Mouse (Mus musculus) stomach, embryonic 15.5 days (tissue): ENCODE data around the gene Incenp. TPM values are rescaled to one million over a fixed set of nuclear protein-coding genes. Genes with fewer than 3 reads are reported as not detected.
"Not testable (repeated sequence)": the region's sequence is repeated elsewhere in the genome, so short reads cannot be mapped to it uniquely, and the experiment has no call there.

ENCODE experiments used
- ATAC-seq: fragments of 200-750 bp; cut with Nextera tagmentation; 2 replicates; pipeline ENCODE4 v1.8.0; 2017; ENCODE audit warnings: low read depth, moderate number of reproducible peaks, moderate TSS enrichment; ENCODE audit not compliant: insufficient read depth, low FRiP score
- H3K27ac ChIP-seq: fragments of 300-500 bp; sonication (generic); 2 replicates; pipeline ENCODE4 v1.5.1; 2015; ENCODE audit warnings: mild to moderate bottlenecking, inconsistent platforms
- H3K27me3 ChIP-seq: fragments of 300-500 bp; sonication (generic); replicated peaks from 2 replicates; pipeline ENCODE4 v1.6.1; 2015; ENCODE audit warnings: inconsistent platforms
- H3K36me3 ChIP-seq: fragments of 300-500 bp; sonication (generic); 2 replicates; pipeline ENCODE4 v1.6.1; 2015; ENCODE audit warnings: inconsistent platforms
- H3K4me1 ChIP-seq: fragments of 300-500 bp; sonication (generic); 2 replicates; pipeline ENCODE4 v1.6.1; 2015; ENCODE audit warnings: inconsistent platforms
- H3K4me2 ChIP-seq: fragments of 300-500 bp; sonication (generic); 2 replicates; pipeline ENCODE4 v1.6.1; 2015; ENCODE audit warnings: mild to moderate bottlenecking, inconsistent platforms
- H3K4me3 ChIP-seq: fragments of 300-500 bp; sonication (generic); replicated peaks from 2 replicates; pipeline ENCODE4 v1.5.1; 2015; ENCODE audit warnings: inconsistent platforms
- H3K9ac ChIP-seq: fragments of 300-500 bp; sonication (generic); 2 replicates; pipeline ENCODE4 v1.6.1; 2015; ENCODE audit warnings: inconsistent platforms
- H3K9me3 ChIP-seq: fragments of 300-500 bp; sonication (generic); 2 replicates; pipeline ENCODE4 v1.6.1; 2016; ENCODE audit warnings: inconsistent platforms
- WGBS: fragments of 180-500 bp; shearing (Covaris S2); methylation state at CpG from one replicate; pipeline ENCODE4 v1.1.7; 2015; 5-methylcytosine and 5-hydroxymethylcytosine counted together
- microRNA-seq: library from miRNA; unstranded; fragments of <30 nt; microRNA quantifications from one replicate; pipeline ENCODE4, GENCODE M21; 2016
- polyA plus RNA-seq: library from polyadenylated mRNA; unstranded; fragments of >200 nt; fragmentation: Nextera tagmentation; extraction: Ambion mirVana; gene quantifications from 2 replicates; pipeline ENCODE4 v1.2.1, GENCODE M21; 2015

Gene Incenp
- polyA plus RNA-seq, 1 experiment from 2014 or later: 93.9 TPM

- Histone ChIP-seq H3K4me3 (no peak overlapping the region), H3K9me3 (no peaks in the 10 kb centered on the region), H3K4me1 (no peaks in the 10 kb centered on the region), H3K36me3 (no peaks in the 10 kb centered on the region), H3K9ac (no peak overlapping the region), H3K27ac (no peak overlapping the region), H3K27me3 (no peaks in the 10 kb centered on the region), H3K4me2 (no peak overlapping the region)
- ATAC-seq: no peak
- WGBS: 47% methylated on average over 1 of the region's 1 CpGs
These were observed 34.5 kb downstream of the Incenp start for GRCm38 (mm10) chr19:9864856-9865255.

GRCm38 (mm10) chr19:9860821-9861220 is 38.5 kb downstream of the Incenp start:
- 94% methylated on average over 3 of the region's 3 CpGs for WGBS
- H3K27me3 ChIP-seq, H3K27ac ChIP-seq, H3K9ac ChIP-seq, H3K4me2 ChIP-seq, H3K4me3 ChIP-seq, ATAC-seq, H3K36me3 ChIP-seq, H3K4me1 ChIP-seq, H3K9me3 ChIP-seq: not testable (repeated sequence)

GRCm38 (mm10) chr19:9849368-9850075 is 49.8 kb downstream of the Incenp start:
- whole genome bisulfite sequencing: 40% methylated on average over 3 of the region's 3 CpGs
- not testable (repeated sequence) for H3K27me3 ChIP-seq, H3K36me3 ChIP-seq, ATAC-seq, H3K9ac ChIP-seq, H3K4me3 ChIP-seq, H3K27ac ChIP-seq, H3K9me3 ChIP-seq, H3K4me2 ChIP-seq, H3K4me1 ChIP-seq

GRCm38 (mm10) chr19:9847262-9847661 is 52.1 kb downstream of the Incenp start, which contains the start of gene Scgb2a2:
TSS of gene Scgb2a2 (plus strand) at chr19:9847562.
- Histone ChIP-seq H3K27ac (no peak within 1 kb of the TSS), H3K9ac (no peak within 1 kb of the TSS), H3K36me3 (no peaks in the 10 kb centered on the region), H3K4me1 (no peaks in the 10 kb centered on the region), H3K9me3 (no peaks in the 10 kb centered on the region), H3K27me3 (no peaks in the 10 kb centered on the region), H3K4me2 (no peak within 1 kb of the TSS), H3K4me3 (no peak within 1 kb of the TSS)
- 77% methylated on average over 2 of the region's 2 CpGs for WGBS
- no peak for ATAC-seq

- H3K4me1 ChIP-seq: no peaks in the 10 kb centered on the region
- no peaks in the 10 kb centered on the region for H3K27me3 ChIP-seq
- whole genome bisulfite sequencing: 53% methylated on average over 2 of the region's 2 CpGs
- no peak overlapping the region for H3K4me2 ChIP-seq
- no peak overlapping the region for H3K9ac ChIP-seq
- no peak overlapping the region for H3K27ac ChIP-seq
- no peaks in the 10 kb centered on the region for H3K36me3 ChIP-seq
- peak; percentile 47; the same call in 1 of the 2 replicates for ATAC-seq
- no peak overlapping the region for H3K4me3 ChIP-seq
- no peaks in the 10 kb centered on the region for H3K9me3 ChIP-seq
These were observed 62.0 kb downstream of the Incenp start for GRCm38 (mm10) chr19:9837341-9837715.

DNA sequence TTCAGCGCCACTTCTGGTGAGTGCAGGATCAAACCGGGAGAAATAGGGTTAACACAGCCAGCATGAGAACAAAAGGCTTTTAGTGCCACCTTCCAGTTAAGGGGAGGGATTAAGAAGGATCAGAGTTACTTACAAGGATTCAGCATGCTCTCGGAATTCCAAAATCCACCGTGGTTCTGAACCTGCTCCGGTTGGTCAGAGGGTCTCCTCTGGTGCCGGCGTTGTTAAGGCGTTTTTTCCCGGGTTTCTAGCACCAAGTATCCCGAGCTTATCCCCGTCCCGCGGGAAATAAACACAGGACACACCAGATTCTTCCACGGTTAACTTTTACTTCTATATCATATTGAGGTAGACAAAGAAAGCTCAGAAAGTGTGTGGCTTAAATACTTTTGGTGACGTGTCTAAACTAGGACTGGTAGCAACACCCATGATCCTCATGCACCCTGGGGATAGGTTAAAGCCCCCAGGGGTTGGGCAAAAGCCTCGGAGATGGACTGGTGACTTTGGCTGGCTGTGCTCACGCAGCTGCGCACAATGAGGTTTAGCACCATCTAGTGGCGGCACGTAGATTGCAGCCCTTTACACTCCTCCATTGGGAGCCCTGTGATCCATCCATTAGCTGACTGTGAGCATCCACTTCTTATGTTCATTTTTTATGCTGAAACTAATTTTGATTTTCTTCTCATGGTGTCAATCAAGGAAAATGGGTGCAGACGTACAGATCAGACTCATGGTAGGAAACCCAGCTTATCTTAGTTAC is 62.6 kb downstream of the Incenp start:
- 12% methylated on average over 20 of the region's 21 CpGs for WGBS

More for the DNA sequence above, 62.6 kb downstream of the Incenp start:
- not testable (repeated sequence) for H3K4me1 ChIP-seq, H3K36me3 ChIP-seq, H3K9ac ChIP-seq, H3K27me3 ChIP-seq, H3K9me3 ChIP-seq
- Histone ChIP-seq H3K27ac (peak overlapping the region; percentile 69; the same call in 1 of the 2 replicates), H3K4me2 (peak overlapping the region; percentile 37), H3K4me3 (peak overlapping the region; percentile 36)
- peak; percentile 77; the same call in 1 of the 2 replicates for ATAC-seq

Small RNA genes lying within 50 kb of the gene (microRNA-seq; reads per million reads assigned to microRNA genes)
- gene Gm22369 (not detected), gene Gm24484 (not detected)

Other genes with a start within 250 kb of the Incenp start
- 0.12 TPM in 1 of 2 replicates, not detected in the other for gene Scgb2a2, start 52.0 kb downstream of the Incenp start, polyA plus RNA-seq
- 1,700 and 1,987 TPM in 2 replicates for gene Fth1, start 81.0 kb upstream of the Incenp start, polyA plus RNA-seq
- 0.80 TPM in 2 replicates for gene Best1, start 102.1 kb upstream of the Incenp start, polyA plus RNA-seq
- 29.8 and 40.7 TPM in 2 replicates for gene Rab3il1, start 102.1 kb upstream of the Incenp start, polyA plus RNA-seq
- gene Fads3, start 142.0 kb upstream of the Incenp start, polyA plus RNA-seq: 17.2 and 17.6 TPM in 2 replicates
- 125 and 139 TPM in 2 replicates for gene Fads2, start 202.2 kb upstream of the Incenp start, polyA plus RNA-seq